Mouse (Mus musculus) c-Kit-positive CD71-positive TER-119-negative erythroid progenitor cells, embryonic 14.5 days (primary cell): ENCODE results near the gene Ifit1bl1.
A peak's percentile ranks its signal among the peaks of the same experiment; 100 is the strongest.
"Not testable (repeated sequence)": the region's sequence is repeated elsewhere in the genome, so short reads cannot be mapped to it uniquely, and the experiment has no call there.

ENCODE experiments used
- DNase-seq: peaks from one replicate; pipeline ENCODE4 v3.0.0-alpha.2; 2013; ENCODE audit warnings: low read depth

Gene Ifit1bl1

GRCm38 (mm10) chr19:34601888-34602287 is at the start of gene Ifit1bl1:
Gene Ifit1bl1 (minus strand): TSS chr19:34601956.
- not testable (repeated sequence) for DNase-seq

- DNase-seq, result no peak
These were observed 49.2 kb upstream of the Ifit1bl1 start for GRCm38 (mm10) chr19:34650997-34651396.

GRCm38 (mm10) chr19:34650276-34650675 is 48.5 kb upstream of the Ifit1bl1 start:
- no peak for DNase-seq

GRCm38 (mm10) chr19:34647630-34648029 is 45.9 kb upstream of the Ifit1bl1 start:
- DNase-seq, result not testable (repeated sequence)

- DNase-seq, result no peak
These were observed 40.9 kb upstream of the Ifit1bl1 start for GRCm38 (mm10) chr19:34642616-34643015.

GRCm38 (mm10) chr19:34640623-34641022 is 38.9 kb upstream of the Ifit1bl1 start, which contains the start of the genes Ifit1bl2 and Ifit1:
Gene Ifit1bl2 (minus strand): TSS chr19:34640743.
Gene Ifit1 (plus strand): TSS chr19:34640871.
- no peak for DNase-seq

GRCm38 (mm10) chr19:34636933-34637557 is 35.3 kb upstream of the Ifit1bl1 start:
- DNase-seq, result peak; percentile 14

- no peak for DNase-seq
These were observed 31.7 kb upstream of the Ifit1bl1 start for GRCm38 (mm10) chr19:34633484-34633883.

- no peak for DNase-seq
These were observed 29.7 kb upstream of the Ifit1bl1 start for GRCm38 (mm10) chr19:34631487-34631886.

- DNase-seq, result no peak
These were observed 25.7 kb upstream of the Ifit1bl1 start for GRCm38 (mm10) chr19:34627496-34627895.

GRCm38 (mm10) chr19:34624663-34625062 is 22.9 kb upstream of the Ifit1bl1 start:
- no peak for DNase-seq

GRCm38 (mm10) chr19:34623781-34624180 is 22.0 kb upstream of the Ifit1bl1 start:
- no peak for DNase-seq

GRCm38 (mm10) chr19:34620871-34621270 is 19.1 kb upstream of the Ifit1bl1 start:
- no peak for DNase-seq

- not testable (repeated sequence) for DNase-seq
These were observed 10.7 kb upstream of the Ifit1bl1 start for GRCm38 (mm10) chr19:34612243-34613001.

- not testable (repeated sequence) for DNase-seq
These were observed 8.4 kb upstream of the Ifit1bl1 start for GRCm38 (mm10) chr19:34610118-34610517.

- not testable (repeated sequence) for DNase-seq
These were observed 5.7 kb upstream of the Ifit1bl1 start, which contains the start of gene Ifit3b for GRCm38 (mm10) chr19:34607237-34608051. Gene Ifit3b (plus strand): TSS chr19:34607970.

- DNase-seq, result no peak
These were observed 3.7 kb upstream of the Ifit1bl1 start for GRCm38 (mm10) chr19:34605472-34605871.

- DNase-seq, result not testable (repeated sequence)
These were observed 2.5 kb downstream of the Ifit1bl1 start for GRCm38 (mm10) chr19:34599250-34599649.

GRCm38 (mm10) chr19:34598341-34598740 is 3.4 kb downstream of the Ifit1bl1 start:
- DNase-seq, result no peak

GRCm38 (mm10) chr19:34596811-34597210 is 4.9 kb downstream of the Ifit1bl1 start:
- DNase-seq, result no peak

GRCm38 (mm10) chr19:34594523-34594922 is 7.2 kb downstream of the Ifit1bl1 start:
- DNase-seq, result not testable (repeated sequence)

- no peak for DNase-seq
These were observed 8.3 kb downstream of the Ifit1bl1 start for GRCm38 (mm10) chr19:34593456-34593855.
